Mouse (Mus musculus): ENCODE measurements around the gene Strn.

The Strn gene

GRCm38 (mm10) chr17:78611117-78611516, 125.9 kb downstream of the Strn start:
- no peak for DNase-seq

DNA sequence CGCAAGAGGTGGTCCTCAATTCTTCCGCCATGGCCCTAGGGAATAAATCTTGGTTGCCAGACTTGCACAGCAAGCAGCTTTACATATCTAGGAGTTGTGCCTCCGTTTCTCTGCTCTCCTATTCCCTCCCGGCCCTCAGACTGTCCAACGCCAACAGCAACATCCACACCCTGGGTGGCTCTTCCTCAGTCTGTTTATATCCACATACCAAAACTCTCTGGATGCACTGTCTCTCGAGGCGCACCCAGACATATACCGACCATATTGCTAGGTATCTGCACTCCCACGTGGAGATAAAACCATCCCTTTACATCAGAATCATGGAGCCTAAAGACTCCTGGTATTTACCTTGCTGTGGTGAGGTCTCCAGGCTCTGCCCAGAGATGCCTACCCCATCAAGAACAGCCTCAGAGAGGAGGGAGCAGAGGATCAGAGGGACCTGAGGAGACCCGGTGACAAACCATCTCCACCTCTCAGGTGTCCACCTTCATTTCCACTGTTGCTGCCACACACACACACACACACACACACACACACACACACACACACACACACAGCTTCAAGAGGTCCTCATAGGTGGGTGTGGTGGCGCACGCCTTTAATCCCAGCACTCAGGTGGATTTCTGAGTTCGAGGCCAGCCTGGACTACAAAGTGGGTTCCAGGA, 127.7 kb downstream of the Strn start:
- no peak for DNase-seq

DNA sequence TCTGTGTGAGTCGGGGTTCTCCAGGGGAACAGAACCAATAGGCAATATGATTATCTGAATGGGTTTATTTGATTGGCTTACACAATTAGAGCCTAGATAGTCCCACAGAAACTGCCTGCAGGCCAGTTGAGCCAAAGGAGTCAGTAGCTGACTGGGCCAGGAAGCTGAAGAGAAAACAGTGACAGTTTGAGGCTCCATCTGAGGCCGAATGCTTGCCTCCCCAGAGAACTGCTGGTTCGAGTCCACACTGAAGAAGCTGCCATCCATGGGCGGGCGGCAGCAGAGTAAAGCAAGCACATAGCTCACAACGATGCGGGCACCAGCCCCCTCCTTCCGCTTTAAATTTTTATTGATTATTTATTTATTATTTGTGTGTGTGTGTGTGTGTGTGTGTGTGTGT, 128.3 kb downstream of the Strn start:
- no peak for DNase-seq

GRCm38 (mm10) chr17:78608135-78608670, 128.8 kb downstream of the Strn start:
- DNase-seq, result no peak

GRCm38 (mm10) chr17:78604431-78604830, 132.6 kb downstream of the Strn start:
- peak in 1 of 2 experiments; percentile 47 for DNase-seq

DNA sequence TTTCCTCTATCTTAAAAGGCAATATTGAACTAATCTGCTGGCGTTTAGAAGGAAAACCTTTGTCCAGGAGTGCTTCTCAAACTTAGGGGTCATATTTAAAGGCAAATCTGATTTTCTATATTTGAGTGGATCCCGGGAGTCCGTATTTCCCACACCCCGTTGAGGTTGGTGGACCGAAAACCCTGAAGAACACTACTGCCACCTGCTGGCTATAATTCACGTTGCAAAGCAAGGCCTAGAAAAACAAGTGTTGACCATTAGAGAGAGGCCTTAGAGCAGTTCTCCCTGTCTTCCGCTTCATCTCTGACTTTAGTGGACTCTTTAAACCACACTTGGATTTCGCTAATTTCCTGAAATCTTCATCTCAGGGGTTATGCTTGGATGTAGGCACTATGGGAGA, 133.1 kb downstream of the Strn start:
- DNase-seq, result peak in 1 of 2 experiments; percentile 53

DNA sequence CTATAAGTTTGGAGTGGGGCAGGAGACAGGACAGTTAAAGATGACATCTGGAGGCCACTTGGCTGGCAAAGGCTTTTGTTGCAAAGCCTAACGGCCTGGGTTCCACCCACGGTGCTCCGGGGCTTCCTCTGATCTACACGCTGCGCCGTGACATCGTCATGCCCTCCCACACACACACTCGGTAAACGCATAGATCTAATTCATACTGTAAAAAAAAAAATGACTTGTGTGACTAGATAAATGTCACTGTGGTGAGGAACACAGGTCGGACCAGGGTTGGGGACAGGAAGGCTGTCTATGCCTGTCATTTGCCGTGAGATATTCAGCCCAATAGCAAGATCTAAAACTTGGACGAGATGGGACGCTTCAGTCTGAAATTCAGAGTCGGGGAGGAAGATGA, 134.7 kb downstream of the Strn start:
- DNase-seq, result no peak

GRCm38 (mm10) chr17:78601601-78602000, 135.4 kb downstream of the Strn start:
- no peak for DNase-seq

DNA sequence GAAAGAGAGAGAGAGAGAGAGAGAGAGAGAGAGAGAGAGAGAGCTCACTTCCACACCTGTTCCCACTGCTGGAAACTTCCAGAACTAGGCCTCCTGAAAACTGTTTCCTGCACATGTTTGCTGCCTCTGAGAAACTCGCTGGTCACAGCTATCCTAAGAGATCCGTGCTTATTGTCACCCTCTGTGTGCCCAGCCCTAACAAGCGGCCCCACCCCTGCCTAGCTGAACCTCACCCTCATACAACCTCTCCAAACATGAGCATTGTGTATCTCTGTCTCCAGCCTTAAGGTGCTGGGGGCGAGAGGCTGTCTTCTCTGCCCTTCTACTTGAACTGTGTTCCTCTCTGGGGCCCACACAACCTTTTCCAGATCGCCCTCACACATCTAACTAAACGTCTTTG, 136.0 kb downstream of the Strn start:
- DNase-seq, result no peak

Data from spleen, adult 18-20 months (tissue).